Mouse (Mus musculus) thymus, adult 2 months (tissue): ENCODE data around the gene Gm20388.

Source experiments
- CTCF ChIP-seq: fragments of 200-500 bp; IDR thresholded peaks from 2 replicates; pipeline ENCODE4 v1.5.1; 2012; ENCODE audit warnings: mild to moderate bottlenecking, control low read depth, low read length, moderate library complexity, borderline replicate concordance; ENCODE audit not compliant: control insufficient read depth, poor library complexity, insufficient read depth; ENCODE audit errors: extremely low read depth
- POLR2A ChIP-seq: fragments of 200-500 bp; IDR thresholded peaks from 2 replicates; pipeline ENCODE4 v1.6.1; 2012; ENCODE audit warnings: mild to moderate bottlenecking, low read length, control low read depth, moderate library complexity; ENCODE audit not compliant: control insufficient read depth, poor library complexity, insufficient read depth; ENCODE audit errors: extremely low read depth

- TF ChIP-seq CTCF, result no peak
- TF ChIP-seq POLR2A, result no peak
Measured at GRCm38 (mm10) chr8:123805209-123805717, 3894.6 kb downstream of the Gm20388 start.
